Mouse (Mus musculus) limb, embryonic 14.5 days (tissue): Measurements from ENCODE around the gene Kcnk3. TPM values are rescaled to one million over a fixed set of nuclear protein-coding genes. Genes with fewer than 3 reads are reported as not detected.

ENCODE experiments used
- ATAC-seq: fragments of 200-750 bp; cut with Nextera tagmentation; 2 replicates; pipeline ENCODE4 v1.8.0; 2017; ENCODE audit warnings: low read depth, moderate number of reproducible peaks, moderate TSS enrichment; ENCODE audit not compliant: low FRiP score
- DNase-seq: peaks from one replicate; pipeline ENCODE4 v3.0.0-alpha.2; 2015; ENCODE audit warnings: low spot score
- H3K27ac ChIP-seq: fragments of 300-500 bp; sonication (generic); replicated peaks from 2 replicates; pipeline ENCODE4 v1.5.1; 2014; ENCODE audit warnings: low read depth, mild to moderate bottlenecking, low read length, moderate library complexity, mixed read lengths
- H3K27me3 ChIP-seq: fragments of 300-500 bp; sonication (generic); 2 replicates; pipeline ENCODE4 v1.6.1; 2014; ENCODE audit warnings: low read length, mixed read lengths; ENCODE audit not compliant: control insufficient read depth, insufficient read depth
- H3K36me3 ChIP-seq: fragments of 300-500 bp; sonication (generic); 2 replicates; pipeline ENCODE4 v1.6.1; 2014; ENCODE audit warnings: mild to moderate bottlenecking, low read length, moderate library complexity, mixed read lengths; ENCODE audit not compliant: control insufficient read depth, insufficient read depth
- H3K4me1 ChIP-seq: fragments of 300-500 bp; sonication (generic); 2 replicates; pipeline ENCODE4 v1.6.1; 2014; ENCODE audit warnings: antibody characterized with exemption, low read length, mixed read lengths; ENCODE audit not compliant: control insufficient read depth, insufficient read depth
- H3K4me2 ChIP-seq: fragments of 300-500 bp; sonication (generic); replicated peaks from 2 replicates; pipeline ENCODE4 v1.6.1; 2014; ENCODE audit warnings: low read depth, mild to moderate bottlenecking, low read length, moderate library complexity; ENCODE audit not compliant: severe bottlenecking
- H3K4me3 ChIP-seq: fragments of 300-500 bp; sonication (generic); replicated peaks from 2 replicates; pipeline ENCODE4 v1.5.1; 2014; ENCODE audit warnings: low read length
- H3K9ac ChIP-seq: fragments of 300-500 bp; sonication (generic); 2 replicates; pipeline ENCODE4 v1.6.1; 2014; ENCODE audit warnings: mild to moderate bottlenecking, low read depth, low read length, moderate library complexity; ENCODE audit not compliant: severe bottlenecking
- H3K9me3 ChIP-seq: fragments of 300-500 bp; sonication (generic); 2 replicates; pipeline ENCODE4 v1.6.1; 2016; ENCODE audit warnings: low read length; ENCODE audit not compliant: control insufficient read depth
- POLR2A ChIP-seq: fragments of 200-500 bp; IDR thresholded peaks from 2 replicates; pipeline ENCODE4 v1.8.0; 2012; ENCODE audit warnings: inconsistent platforms, mild to moderate bottlenecking, moderate library complexity, borderline replicate concordance; ENCODE audit not compliant: insufficient read depth, insufficient read length; ENCODE audit errors: extremely low read depth
- WGBS: fragments of 180-500 bp; shearing (Covaris S2); extraction: QIAGEN DNeasy Blood & Tissue Kit; methylation state at CpG from one replicate; pipeline ENCODE4 v1.1.7; 2014; 5-methylcytosine and 5-hydroxymethylcytosine counted together
- polyA plus RNA-seq, 2 experiments: library from polyadenylated mRNA; depleted of rRNA in 1 of 2; stranded (reverse) in 1 of 2; unstranded in 1 of 2; fragments of >200 nt; fragmentation: Nextera tagmentation in 1 of 2; extraction: Ambion mirVana in 1 of 2; gene quantifications; 2 replicates each; pipeline versions ENCODE4 v1.2.1 to v1.2.3; 2012 to 2014

The Kcnk3 gene
- polyA plus RNA-seq, 2 experiments = 0.53 to 0.88 TPM

GRCm38 (mm10) chr5:30552006-30552405 lies 36.0 kb upstream of the Kcnk3 start:
- DNase-seq (no peak), ATAC-seq (no peak)
- H3K36me3 ChIP-seq = no peaks in the 10 kb centered on the region
- H3K4me2 ChIP-seq = no peak overlapping the region
- H3K9ac ChIP-seq = no peak overlapping the region
- no peak for TF ChIP-seq POLR2A
- H3K4me3 ChIP-seq = no peak overlapping the region
- no peak overlapping the region for H3K27ac ChIP-seq
- whole genome bisulfite sequencing = 85% methylated on average over 6 of the region's 6 CpGs
- H3K9me3 ChIP-seq = no peaks in the 10 kb centered on the region
- no peaks in the 10 kb centered on the region for H3K27me3 ChIP-seq
- peaks cover 15% of the 10 kb centered on the region for H3K4me1 ChIP-seq

- no peak for TF ChIP-seq POLR2A
- Histone ChIP-seq H3K4me2 (no peak overlapping the region), H3K4me3 (no peak overlapping the region), H3K27me3 (no peaks in the 10 kb centered on the region), H3K9ac (no peak overlapping the region), H3K36me3 (no peaks in the 10 kb centered on the region), H3K9me3 (no peaks in the 10 kb centered on the region), H3K27ac (no peak overlapping the region), H3K4me1 (peaks cover 16% of the 10 kb centered on the region)
- 86% methylated on average over 13 of the region's 13 CpGs for WGBS
- DNase-seq (no peak), ATAC-seq (no peak)
Measured at GRCm38 (mm10) chr5:30553936-30554335, 34.0 kb upstream of the Kcnk3 start.

GRCm38 (mm10) chr5:30554981-30555380 lies 33.0 kb upstream of the Kcnk3 start:
- H3K4me1 ChIP-seq = peaks cover 16% of the 10 kb centered on the region
- H3K27me3 ChIP-seq = no peaks in the 10 kb centered on the region
- H3K4me2 ChIP-seq = no peak overlapping the region
- H3K9ac ChIP-seq = no peak overlapping the region
- no peak for TF ChIP-seq POLR2A
- WGBS = 79% methylated on average over 8 of the region's 8 CpGs
- no peak overlapping the region for H3K27ac ChIP-seq
- no peak overlapping the region for H3K4me3 ChIP-seq
- no peak for ATAC-seq
- no peaks in the 10 kb centered on the region for H3K9me3 ChIP-seq
- H3K36me3 ChIP-seq = no peaks in the 10 kb centered on the region
- DNase-seq = no peak

- ATAC-seq (peak; percentile 57; the same call in 1 of the 2 replicates), DNase-seq (peak; percentile 74)
- Histone ChIP-seq H3K36me3 (no peaks in the 10 kb centered on the region), H3K4me2 (no peak overlapping the region), H3K9me3 (0 out of 2 replicates have a peak, but pooled peaks cover under 1% of the 10 kb centered on the region), H3K27ac (0 out of 2 replicates have a peak overlapping the region, but pooled peaks have one; percentile 48), H3K9ac (no peak overlapping the region), H3K27me3 (no peaks in the 10 kb centered on the region), H3K4me3 (no peak overlapping the region), H3K4me1 (peaks cover 13% of the 10 kb centered on the region)
- WGBS = 24% methylated on average over 3 of the region's 3 CpGs
- no peak for TF ChIP-seq POLR2A
Measured at GRCm38 (mm10) chr5:30556284-30556683, 31.7 kb upstream of the Kcnk3 start.

GRCm38 (mm10) chr5:30559421-30559820 lies 28.5 kb upstream of the Kcnk3 start:
- no peak for ATAC-seq
- Histone ChIP-seq H3K4me3 (no peak overlapping the region), H3K36me3 (no peaks in the 10 kb centered on the region), H3K27me3 (no peaks in the 10 kb centered on the region), H3K4me2 (no peak overlapping the region), H3K4me1 (peaks cover 13% of the 10 kb centered on the region), H3K27ac (no peak overlapping the region), H3K9ac (no peak overlapping the region), H3K9me3 (0 out of 2 replicates have a peak, but pooled peaks cover 8% of the 10 kb centered on the region)
- 84% methylated on average over 3 of the region's 3 CpGs for WGBS
- DNase-seq = no peak
- no peak for TF ChIP-seq POLR2A
